Mouse (Mus musculus) layer of hippocampus, adult 18-20 months (tissue): ENCODE measurements around the gene Nmnat3. TPM values are rescaled to one million over a fixed set of nuclear protein-coding genes. Genes with fewer than 3 reads are reported as not detected.

Source experiments
- DNase-seq, 2 experiments: peaks; one replicate each; pipeline ENCODE4 v3.0.0; 2022; ENCODE audit warnings: low spot score in 2 of 2
- total RNA-seq, 2 experiments: library from RNA; stranded (reverse); gene quantifications; 2 replicates each; pipeline ENCODE4 v1.2.3; 2021

Gene Nmnat3
- total RNA-seq, 2 experiments from 2014 or later: 1.4 to 1.6 TPM

DNA sequence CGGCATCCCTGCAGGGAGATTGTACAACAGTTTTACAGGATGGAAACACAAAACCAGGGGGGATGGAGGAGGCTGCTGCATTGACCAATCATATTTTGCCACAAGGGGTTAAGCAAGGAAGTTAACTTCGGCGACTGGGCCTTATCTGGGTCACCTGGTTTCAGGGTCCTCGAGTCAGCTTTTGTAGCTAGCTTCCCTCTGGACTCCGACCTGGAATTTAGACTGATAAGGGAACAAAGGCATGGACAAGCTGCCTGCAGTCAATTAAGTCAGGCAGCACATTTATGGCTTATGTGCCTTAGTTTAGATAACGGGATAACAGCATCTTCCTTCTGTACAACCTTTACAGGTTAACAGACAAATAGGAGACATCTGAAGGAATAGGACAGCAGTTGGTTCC, 65.1 kb downstream of the Nmnat3 start:
- DNase-seq: no peak

DNA sequence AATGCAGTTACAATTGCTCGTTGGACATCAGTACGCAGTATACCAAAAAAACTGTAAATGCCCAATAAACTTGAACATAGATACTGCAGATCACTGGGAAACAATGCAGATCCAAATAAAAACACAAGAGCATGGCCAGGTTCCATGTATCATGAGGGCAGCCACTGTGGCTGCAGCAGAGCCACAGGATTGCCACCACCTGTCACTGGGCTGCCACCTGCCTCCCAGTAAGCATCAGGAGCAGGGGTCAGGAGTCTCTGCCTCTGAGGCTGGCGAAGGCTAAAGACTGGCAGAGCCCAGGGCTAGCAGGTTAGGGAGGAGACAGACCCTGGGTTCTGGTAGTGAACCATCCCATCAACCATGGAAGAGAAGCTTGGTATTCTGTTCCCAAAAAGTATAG, 67.7 kb downstream of the Nmnat3 start:
- no peak for DNase-seq

DNA sequence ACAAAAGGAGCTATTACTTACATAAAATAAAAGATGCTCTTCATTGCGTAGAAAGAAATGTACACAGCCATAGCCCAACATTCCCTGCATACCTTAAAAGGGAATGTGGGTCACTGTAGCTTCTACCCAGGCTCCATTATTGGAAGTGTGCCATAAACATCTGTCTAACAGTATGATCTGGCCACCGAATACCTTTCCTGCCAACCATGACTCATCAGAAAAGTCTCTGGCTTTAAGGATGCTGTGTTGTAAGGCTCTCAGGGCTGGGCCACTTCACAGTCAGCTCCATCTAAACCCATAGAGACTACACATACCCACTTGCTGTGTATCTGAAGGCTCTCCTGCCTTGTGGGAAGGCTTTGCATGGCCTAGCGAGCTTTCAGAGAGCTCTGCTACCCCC, 73.8 kb downstream of the Nmnat3 start:
- no peak for DNase-seq

DNA sequence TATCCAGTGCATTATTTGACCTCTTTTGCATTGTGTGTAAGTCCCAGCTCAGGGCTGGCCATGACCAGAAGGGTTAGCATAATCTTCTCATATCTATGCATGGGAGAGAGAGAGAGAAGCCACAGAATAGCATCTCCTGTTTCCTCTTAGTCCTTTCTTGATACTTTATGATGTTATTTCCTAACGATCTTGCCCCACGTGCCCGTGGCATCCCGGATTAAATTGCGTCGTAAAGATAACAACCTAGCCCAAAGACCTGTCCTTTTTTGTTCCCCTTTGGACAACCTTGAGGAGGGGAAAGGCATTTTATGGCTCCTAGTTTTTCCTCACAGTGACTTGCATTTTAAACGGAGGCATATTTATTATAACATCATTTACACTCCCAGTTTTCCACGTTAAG, 78.8 kb downstream of the Nmnat3 start:
- no peak for DNase-seq

DNA sequence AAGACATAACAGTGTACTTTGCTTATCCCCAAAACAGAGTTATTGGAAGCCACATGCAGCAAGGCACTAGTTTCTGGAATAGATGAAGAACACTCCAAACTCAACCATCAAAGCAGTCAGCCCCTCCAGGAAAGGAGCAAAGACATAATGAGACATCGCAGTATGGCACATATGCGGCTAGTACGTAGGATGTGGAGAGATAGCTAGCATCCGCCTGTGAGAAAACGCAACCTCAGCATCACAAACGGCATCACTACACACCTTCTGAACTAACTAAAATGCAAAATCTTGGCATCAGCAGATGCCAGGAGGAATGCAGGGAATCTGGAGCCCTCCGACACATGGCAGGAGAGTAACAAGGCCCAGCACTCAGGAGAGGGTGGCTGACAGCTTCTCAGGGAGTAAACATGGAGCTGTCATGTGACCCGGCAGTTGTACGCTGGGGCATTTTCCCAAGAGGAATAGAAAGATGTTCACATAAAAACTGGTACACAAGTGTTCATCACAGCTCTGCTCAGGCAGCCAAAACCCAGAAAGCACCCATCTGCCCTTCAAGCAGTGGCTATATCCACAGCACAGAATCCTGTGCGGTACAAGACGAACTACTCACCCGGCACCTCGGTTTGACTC, 80.2 kb downstream of the Nmnat3 start:
- peak; percentile 25 to 76 for DNase-seq

DNA sequence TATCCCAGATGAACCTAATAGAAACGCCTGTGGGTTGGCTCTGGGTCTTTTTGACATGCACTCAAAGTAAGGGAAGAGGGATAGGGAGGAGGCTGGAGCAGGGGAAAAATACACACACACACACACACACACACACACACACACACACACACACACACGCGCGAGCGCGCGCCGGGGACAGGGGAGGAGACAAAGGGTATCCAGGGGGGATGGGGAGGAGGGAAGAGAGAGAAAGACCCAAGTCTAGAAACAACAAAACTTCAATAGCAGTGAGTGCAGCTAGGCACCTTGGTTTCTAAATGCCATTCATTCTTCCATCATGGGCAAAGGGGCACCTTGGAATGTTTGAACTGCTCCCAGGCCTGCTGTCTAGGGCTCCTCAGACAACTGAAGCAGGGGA, 82.5 kb downstream of the Nmnat3 start:
- no peak for DNase-seq

DNA sequence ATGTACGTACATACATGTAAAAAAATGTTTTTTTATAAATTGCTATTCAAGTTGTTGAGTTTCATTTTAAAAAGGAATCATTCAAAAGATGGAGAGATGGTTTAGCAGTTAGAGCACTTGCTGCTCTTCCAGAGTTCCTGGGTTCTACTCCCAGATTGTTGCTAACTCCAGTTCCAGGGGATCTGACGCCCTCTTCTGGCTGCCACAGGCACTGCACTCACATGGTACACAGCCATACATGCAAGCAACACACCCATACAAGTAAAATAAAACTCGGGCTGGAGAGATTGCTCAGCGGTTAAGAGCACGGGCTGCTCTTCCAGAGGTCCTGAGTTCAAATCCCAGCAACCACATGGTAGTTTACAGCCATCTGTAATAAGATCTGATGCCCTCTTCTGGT, 86.1 kb downstream of the Nmnat3 start:
- no peak for DNase-seq

DNA sequence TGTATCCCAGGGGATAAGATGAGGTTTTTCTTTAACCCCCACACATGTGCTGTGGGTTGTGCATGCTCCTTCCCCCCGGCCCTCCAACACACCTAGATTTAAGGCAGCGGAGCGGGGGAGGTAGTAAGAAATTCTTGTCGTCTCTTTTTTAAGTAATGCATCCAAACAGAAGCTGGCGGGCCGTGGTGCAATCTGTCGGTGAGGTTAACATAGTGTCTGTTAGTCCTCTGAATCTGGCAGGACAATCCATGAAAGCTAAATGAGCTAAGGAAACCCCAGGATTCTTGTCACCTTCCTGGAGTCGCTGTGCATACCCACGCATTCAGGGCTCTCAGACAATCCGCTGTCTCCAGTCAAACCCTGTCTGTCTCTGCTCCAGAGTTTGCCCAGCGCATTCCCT, 87.7 kb downstream of the Nmnat3 start:
- DNase-seq: no peak

DNA sequence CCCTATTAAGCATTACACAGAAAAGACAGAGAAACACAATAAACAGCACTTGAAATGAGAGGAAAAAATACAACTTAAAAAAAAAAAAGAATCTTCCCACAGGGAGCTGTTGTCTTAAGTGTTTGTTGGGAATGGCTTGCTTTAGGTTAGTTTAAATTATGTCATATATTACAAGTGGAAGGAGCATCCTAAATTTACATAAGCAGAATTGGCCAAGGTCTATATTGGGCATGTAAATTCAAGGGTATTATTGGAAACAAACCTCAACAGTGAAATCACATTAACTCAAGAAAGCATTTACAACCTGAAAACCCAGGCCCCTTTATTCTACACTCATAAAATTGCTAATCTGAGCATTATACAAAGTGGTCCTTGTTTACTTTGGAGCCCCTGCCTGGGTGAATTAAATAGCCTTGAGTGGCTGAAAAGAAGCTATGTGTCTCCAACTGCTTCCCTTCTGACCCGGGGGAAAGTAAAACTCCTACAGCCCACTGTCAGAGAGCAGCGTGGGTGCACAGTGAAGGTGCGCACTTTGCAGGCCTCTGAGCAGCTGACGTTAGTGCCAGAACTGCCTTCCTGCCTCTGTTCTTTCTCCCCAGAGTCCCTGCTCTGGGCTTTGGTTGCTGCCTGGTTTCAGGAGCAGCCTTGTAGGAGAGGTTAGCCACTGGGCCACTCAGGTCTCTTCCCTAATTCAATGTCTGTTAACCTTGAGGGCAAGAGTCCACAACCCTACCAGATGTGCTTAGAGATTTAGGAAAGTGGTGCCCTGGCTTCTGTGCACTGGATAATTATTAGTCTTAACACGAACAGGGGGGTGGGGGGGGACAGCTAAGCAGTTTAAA, 88.3 kb downstream of the Nmnat3 start:
- no peak for DNase-seq

DNA sequence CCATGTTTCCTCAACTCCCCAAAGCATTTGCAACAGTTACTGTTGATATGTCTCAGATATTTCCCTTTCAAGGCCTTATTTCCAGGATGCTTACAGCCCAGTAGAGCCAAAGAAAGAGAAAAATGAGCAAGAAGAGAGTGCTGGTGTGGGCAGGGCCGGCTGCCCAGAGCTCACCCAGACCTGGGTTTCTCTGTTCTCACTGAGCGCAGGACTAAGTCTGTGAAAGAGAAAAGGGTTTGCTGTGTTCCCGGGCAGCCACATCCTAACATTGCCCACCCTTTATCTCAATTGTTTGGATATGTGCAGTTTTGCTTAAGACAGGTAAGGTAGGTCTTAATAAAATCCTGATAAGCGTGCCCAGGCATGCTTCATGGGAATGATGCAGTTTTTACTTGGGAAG, 92.5 kb downstream of the Nmnat3 start:
- no peak for DNase-seq

DNA sequence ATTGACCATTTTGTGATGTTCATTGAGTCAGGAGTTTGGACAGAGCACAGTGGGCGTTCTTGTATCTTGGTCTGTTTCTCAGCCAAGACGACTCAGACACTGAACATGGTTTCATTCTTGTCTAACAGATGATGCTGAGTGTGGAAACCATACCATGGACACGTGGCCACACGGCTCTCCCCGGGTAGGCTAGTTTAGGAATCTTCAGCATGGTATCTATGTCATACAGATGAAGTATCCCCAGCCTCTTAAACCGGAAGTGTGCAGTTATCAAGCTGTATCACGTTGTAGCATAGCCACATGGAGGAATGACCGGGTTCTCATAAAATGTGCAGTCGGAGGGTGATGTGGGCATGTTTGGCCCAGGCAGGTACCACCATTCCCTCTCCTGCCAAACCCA, 93.4 kb downstream of the Nmnat3 start:
- no peak for DNase-seq

DNA sequence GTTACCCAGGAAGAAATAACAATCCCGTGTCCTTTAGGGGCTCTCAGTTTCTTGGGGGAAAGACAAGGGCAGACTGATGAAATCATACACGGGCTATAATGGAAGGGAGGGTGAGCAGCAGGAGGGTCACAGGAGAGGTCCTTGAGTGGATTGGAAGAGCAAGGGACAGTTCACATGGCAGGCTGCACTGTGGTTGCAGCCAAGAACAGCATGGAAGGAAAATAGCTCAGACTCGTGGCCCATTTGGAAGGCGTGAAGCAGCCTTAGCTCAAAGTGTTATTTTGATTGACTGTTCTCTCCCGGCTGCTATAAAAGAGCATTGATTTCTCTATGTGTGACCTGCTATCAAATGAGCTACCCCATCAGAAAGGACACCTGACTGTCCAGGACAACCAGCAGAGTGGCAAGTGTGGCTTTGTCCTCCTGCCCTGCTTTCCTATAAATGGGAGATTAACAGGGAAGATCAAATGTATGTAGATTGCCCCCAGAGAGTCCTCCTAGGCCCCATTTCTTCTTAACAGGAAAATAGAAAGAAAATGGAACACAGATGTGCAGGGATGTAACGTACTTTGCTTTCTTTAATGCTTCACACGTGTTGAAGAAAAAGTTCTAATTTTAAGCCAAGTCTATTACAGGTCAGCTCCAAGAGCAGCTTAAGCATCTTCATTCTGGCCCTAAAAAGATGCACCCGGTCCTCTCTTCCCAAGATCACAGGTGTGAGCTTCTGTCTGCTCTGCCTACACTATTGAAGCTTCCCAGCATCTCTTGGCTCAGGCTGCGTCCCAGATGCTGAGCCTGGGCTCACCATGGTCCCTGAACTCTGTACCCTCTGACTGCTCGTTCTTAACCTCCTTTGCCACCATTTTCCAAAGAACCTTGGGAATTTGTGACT, 100.8 kb downstream of the Nmnat3 start:
- DNase-seq: no peak

DNA sequence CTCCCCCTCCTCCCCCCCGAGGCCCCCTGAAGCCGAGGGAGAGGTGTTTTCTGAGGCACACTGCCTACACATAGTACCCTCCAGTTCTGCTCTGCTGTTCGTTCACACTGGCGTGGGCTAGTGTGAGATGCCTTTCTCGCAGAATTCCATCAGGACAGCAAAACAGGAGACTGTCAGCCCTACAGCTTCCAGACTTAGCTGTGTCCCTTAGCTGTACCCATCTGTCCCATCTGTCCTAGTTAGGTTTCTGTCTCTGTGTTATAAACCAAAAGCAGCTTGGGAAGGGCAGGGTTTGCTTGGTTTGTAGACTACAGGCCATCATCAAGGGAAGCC, 101.4 kb downstream of the Nmnat3 start:
- DNase-seq: peak; percentile 14 to 50

DNA sequence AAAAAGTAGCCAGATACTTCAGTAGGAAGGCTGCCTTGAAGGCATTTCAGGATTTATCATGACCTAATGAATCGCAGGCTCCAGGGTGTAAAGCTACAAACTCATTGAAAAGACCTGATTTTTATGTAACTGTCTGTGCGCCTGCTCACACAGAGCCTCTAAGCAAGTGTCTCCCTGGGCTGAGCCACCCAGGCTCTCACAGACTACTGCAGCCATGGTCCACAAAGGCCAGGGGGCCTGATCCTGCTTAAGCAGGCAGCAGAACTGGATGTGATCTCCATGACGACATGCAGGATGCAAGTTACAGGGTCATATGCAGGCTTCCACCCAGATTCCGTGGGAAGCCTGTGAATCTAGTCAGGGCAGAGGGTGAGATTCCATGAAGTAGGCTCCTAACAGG, 106.3 kb downstream of the Nmnat3 start:
- DNase-seq: no peak

DNA sequence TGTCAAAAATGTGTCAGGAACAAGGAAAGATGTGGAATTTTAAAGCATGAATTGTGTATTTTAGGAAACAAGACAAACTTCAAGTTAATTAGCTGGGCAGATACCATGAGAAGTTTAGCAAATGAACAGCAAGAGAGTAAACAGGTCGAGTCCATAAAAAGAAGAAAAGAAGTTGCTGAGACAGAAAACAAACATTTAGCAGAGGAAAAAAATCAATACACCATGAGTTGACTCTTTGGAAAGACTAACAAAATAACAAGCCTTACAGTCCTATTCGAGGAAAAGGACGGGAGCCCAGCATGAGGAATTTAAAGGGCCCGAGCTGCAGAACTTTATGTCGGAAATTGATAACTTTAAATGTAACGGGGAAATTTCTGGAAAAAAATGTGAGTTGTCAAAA, 110.0 kb downstream of the Nmnat3 start:
- no peak for DNase-seq

DNA sequence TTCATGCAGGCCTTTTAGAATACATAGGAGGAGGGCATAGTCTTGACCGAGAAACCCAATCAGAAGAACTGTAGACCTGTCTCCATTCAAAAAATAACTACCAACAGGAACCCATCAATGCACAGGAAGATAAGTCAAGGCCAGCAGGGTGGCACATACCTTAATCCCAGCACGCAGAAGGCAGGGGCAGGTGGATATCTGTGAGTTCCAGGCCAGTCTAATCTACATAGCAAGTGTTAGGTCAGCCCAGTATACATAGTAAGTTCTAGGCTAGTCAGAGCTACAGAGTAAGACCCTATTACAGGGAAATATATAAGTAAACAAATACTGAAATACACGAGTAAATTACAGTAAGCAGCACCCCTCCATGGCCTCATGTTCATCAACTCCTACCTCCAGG, 110.6 kb downstream of the Nmnat3 start:
- DNase-seq: no peak

DNA sequence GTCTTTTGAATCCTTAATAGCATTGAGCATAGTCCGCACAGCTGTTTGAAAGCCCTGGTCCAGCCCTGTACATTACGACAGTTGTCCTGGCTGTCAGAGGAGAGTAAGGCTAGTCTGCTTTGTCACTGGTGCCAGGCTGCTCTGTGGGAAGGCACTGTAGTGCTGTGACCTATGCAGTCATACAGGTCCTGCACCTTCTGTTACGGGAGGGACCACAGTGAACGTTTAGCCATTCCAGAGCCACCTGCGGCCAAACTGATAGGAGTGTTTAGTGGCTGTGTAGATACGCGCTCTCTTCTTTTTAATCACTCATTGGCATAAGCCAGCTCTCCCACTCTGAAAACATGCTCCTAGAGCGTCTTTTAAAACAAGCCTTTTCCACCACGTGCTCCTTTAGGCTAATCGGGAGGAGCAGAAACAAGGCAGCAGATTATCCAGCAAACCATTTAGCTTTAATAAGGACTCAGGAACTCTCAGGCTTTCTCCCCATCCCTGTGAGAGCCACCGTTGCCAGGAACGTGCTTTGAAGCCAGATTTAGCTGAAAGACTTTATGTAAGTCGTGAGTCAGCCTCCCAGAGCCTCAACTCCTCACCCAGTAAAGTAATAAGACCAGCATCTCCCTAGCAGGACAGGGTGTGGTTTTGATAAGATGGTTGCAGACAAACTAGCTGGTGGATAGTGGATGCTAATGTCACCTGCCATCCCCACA, 113.1 kb downstream of the Nmnat3 start:
- peak; percentile 57 to 60 for DNase-seq

DNA sequence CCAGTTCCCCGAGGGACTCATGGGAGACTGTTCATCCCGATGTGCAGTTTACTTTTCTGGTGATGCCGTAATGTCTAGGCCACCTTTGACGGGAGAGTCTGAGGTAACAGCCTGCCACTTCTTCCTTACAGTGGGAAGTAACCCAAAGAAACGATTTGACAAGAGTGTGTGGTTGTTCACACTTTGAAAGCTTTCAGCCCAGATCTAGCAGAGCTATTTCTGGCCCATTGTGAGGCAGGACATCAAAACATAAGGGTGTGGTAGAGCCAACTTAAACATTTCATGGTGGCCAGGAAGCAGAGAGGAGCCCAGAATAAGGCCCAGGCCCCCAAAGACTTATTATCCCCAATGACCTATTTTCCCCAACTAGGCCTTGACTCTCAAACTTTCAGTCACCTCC, 114.4 kb downstream of the Nmnat3 start:
- no peak for DNase-seq

DNA sequence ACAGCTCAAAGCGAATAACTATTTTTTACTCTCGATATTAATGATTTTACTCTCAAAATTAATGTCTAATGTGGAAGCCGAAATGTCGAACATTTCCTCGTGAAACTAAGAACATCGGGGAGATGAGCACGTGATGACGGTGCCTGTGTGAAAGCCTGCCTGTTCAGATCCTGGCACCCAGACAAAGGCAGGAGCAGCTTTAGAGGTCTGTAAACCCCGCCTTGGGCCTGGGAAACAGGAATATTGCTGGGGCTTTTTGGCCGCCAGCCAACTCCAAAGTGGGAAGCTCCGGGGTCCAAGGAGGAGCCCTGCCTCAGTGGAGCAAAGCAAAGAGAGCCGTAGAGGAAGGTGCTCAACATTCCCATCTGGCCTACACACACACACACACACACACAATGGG, 120.5 kb downstream of the Nmnat3 start:
- DNase-seq: no peak

DNA sequence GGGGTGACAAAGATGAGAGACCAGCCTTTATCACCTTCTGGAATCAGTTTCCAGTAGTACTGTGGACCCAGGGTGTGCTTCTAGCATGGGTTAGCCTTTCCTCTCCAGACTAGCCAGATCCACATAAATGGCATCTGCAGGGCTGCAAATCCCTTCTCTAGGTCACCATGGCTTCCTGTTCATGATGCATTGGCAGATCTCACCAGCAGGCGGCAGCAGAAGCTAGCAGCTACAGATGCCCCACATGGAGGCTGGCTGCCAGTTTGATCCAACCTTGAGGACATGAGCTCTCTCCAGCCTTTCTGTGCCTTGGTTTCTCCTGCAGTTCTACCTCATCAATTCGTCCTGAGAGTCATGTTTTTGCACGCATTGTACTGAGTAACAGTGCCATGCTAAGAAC, 121.9 kb downstream of the Nmnat3 start:
- peak; percentile 33 to 83 for DNase-seq

DNA sequence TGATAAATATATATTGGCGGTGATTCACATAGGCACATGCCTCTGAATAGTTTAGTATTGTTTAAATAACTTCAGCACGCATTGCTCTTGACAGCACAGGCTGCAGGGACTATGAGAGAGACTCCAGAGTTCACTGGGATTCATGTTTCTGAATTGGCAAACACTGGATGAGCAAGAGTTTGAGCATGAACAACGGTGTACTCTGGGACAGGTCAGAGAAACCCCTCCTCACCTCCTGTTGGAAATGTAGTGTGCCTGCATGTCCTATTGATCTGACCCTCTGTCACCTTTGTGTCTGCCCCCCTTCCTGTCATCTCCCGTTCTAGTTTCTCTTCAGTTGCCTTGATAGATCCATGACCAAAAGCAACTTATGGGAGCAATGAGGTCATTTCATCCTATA, 128.2 kb downstream of the Nmnat3 start:
- no peak for DNase-seq
